Mouse (Mus musculus): ENCODE data around the gene Cplx2. TPM values are rescaled to one million over a fixed set of nuclear protein-coding genes. Genes with fewer than 3 reads are reported as not detected.

Gene Cplx2
- total RNA-seq, 1 experiment: 0.67 TPM

DNA sequence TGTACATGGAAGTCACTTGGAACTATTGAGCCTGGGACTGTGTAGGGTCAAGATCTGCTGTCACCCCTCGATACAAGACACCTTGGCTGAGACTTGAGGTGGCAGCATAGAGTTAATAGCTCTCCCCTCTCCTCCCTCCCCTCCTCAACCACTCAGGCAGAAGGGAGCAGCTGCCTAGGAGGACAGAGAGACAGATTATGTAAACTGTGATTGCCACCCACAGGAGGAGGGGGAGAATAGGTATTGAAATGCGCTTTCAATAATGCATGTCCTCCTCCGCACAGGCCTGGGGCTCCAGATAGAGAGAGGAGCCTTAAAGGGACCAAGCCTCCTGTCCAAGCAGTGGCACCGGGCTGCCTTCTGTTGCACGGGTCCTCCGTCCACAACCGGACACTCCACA lies 45.3 kb upstream of the Cplx2 start:
- Histone ChIP-seq H3K9me3 (ENCODE audit: control insufficient read depth, insufficient read depth, low read depth, low read length) (no peaks in the 10 kb centered on the region), H3K36me3 (ENCODE audit: control insufficient read depth, insufficient read depth, low read length, poor library complexity, severe bottlenecking) (no peaks in the 10 kb centered on the region), H3K9ac (ENCODE audit: insufficient read depth, low read depth, low read length, poor library complexity, severe bottlenecking) (no peak overlapping the region), H3K4me1 (ENCODE audit: control insufficient read depth in 2 of 2, insufficient read depth in 2 of 2, low read length in 2 of 2, poor library complexity in 1 of 2) (peaks cover 1 to 25% of the 10 kb centered on the region in 2 experiments; a peak in 2 of 4 replicates), H3K27ac (ENCODE audit: insufficient read depth, low read depth, low read length, poor library complexity, severe bottlenecking) (no peak overlapping the region), H3K4me3 (ENCODE audit: insufficient read depth in 1 of 2, low read depth in 1 of 2, low read length in 2 of 2, poor library complexity in 1 of 2, severe bottlenecking in 1 of 2) (no peak overlapping the region)
- in situ Hi-C loops (cut with MboI; ENCODE audit: low sequenced_read_pairs in 2 of 2, unreplicated experiment in 2 of 2): no loop called here
- DNase-seq (ENCODE audit: low read depth, low spot score): no peak
- no peak for TF ChIP-seq HCFC1 (IDR thresholded peaks at IDR 0.05; ENCODE audit: borderline replicate concordance, insufficient read depth, low read length)
- no peak for TF ChIP-seq ZNF384 (IDR thresholded peaks at IDR 0.05; ENCODE audit: low read depth, low read length)
- TF ChIP-seq ZC3H11A (IDR thresholded peaks at IDR 0.05; ENCODE audit: borderline replicate concordance, low read depth, low read length): no peak
- no peak for TF ChIP-seq MAFK (IDR thresholded peaks at IDR 0.05; ENCODE audit: insufficient read depth, low read depth, low read length)
- TF ChIP-seq CHD2 (IDR thresholded peaks at IDR 0.05; ENCODE audit: low read depth, low read length): no peak

- H3K9ac ChIP-seq (ENCODE audit: insufficient read depth, low read depth, low read length, poor library complexity, severe bottlenecking): no peak overlapping the region
- no peak overlapping the region for H3K27ac ChIP-seq (ENCODE audit: insufficient read depth, low read depth, low read length, poor library complexity, severe bottlenecking)
- TF ChIP-seq MAFK (IDR thresholded peaks at IDR 0.05; ENCODE audit: insufficient read depth, low read depth, low read length): no peak
- no peak for TF ChIP-seq CHD2 (IDR thresholded peaks at IDR 0.05; ENCODE audit: low read depth, low read length)
- TF ChIP-seq HCFC1 (IDR thresholded peaks at IDR 0.05; ENCODE audit: borderline replicate concordance, insufficient read depth, low read length): no peak
- TF ChIP-seq ZNF384 (IDR thresholded peaks at IDR 0.05; ENCODE audit: low read depth, low read length): no peak
- no peak for TF ChIP-seq ZC3H11A (IDR thresholded peaks at IDR 0.05; ENCODE audit: borderline replicate concordance, low read depth, low read length)
- peaks cover 1 to 27% of the 10 kb centered on the region in 2 experiments; a peak in 2 of 4 replicates for H3K4me1 ChIP-seq (ENCODE audit: control insufficient read depth in 2 of 2, insufficient read depth in 2 of 2, low read length in 2 of 2, poor library complexity in 1 of 2)
- DNase-seq (ENCODE audit: low read depth, low spot score): no peak
- no peaks in the 10 kb centered on the region for H3K36me3 ChIP-seq (ENCODE audit: control insufficient read depth, insufficient read depth, low read length, poor library complexity, severe bottlenecking)
- in situ Hi-C loops (cut with MboI; ENCODE audit: low sequenced_read_pairs in 2 of 2, unreplicated experiment in 2 of 2): no loop called here
- no peak overlapping the region for H3K4me3 ChIP-seq (ENCODE audit: insufficient read depth in 1 of 2, low read depth in 1 of 2, low read length in 2 of 2, poor library complexity in 1 of 2, severe bottlenecking in 1 of 2)
- H3K9me3 ChIP-seq (ENCODE audit: control insufficient read depth, insufficient read depth, low read depth, low read length): no peaks in the 10 kb centered on the region
Observed at GRCm38 (mm10) chr13:54326686-54327447, 44.3 kb upstream of the Cplx2 start.

DNA sequence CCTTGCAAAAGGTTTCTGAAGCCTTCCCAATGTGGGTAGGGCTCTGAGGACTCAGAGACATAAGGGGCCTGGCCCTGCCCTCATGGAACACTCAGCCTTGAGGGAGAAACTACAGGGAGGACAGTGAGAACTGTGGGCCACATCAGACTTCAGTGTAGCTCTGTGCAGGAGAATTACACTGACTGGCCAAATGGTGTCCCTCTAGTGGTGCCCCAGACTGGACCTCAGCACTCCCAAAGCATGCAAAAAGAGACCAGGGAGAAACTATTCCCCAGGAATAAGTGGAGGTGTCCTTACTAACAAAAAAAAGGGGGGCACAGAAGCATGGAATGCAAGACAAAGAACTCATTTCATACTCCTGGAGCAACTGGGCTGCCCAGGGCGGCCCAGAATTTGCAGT lies 43.1 kb upstream of the Cplx2 start:
- Histone ChIP-seq H3K4me1 (ENCODE audit: control insufficient read depth in 2 of 2, insufficient read depth in 2 of 2, low read length in 2 of 2, poor library complexity in 1 of 2) (peaks cover 1 to 28% of the 10 kb centered on the region in 2 experiments; a peak in 3 of 4 replicates), H3K9ac (ENCODE audit: insufficient read depth, low read depth, low read length, poor library complexity, severe bottlenecking) (no peak overlapping the region), H3K9me3 (ENCODE audit: control insufficient read depth, insufficient read depth, low read depth, low read length) (no peaks in the 10 kb centered on the region), H3K36me3 (ENCODE audit: control insufficient read depth, insufficient read depth, low read length, poor library complexity, severe bottlenecking) (no peaks in the 10 kb centered on the region), H3K4me3 (ENCODE audit: insufficient read depth in 1 of 2, low read depth in 1 of 2, low read length in 2 of 2, poor library complexity in 1 of 2, severe bottlenecking in 1 of 2) (no peak overlapping the region), H3K27ac (ENCODE audit: insufficient read depth, low read depth, low read length, poor library complexity, severe bottlenecking) (no peak overlapping the region)
- DNase-seq (ENCODE audit: low read depth, low spot score): no peak
- TF ChIP-seq ZNF384 (IDR thresholded peaks at IDR 0.05; ENCODE audit: low read depth, low read length) (no peak), CHD2 (IDR thresholded peaks at IDR 0.05; ENCODE audit: low read depth, low read length) (no peak), HCFC1 (IDR thresholded peaks at IDR 0.05; ENCODE audit: borderline replicate concordance, insufficient read depth, low read length) (no peak), ZC3H11A (IDR thresholded peaks at IDR 0.05; ENCODE audit: borderline replicate concordance, low read depth, low read length) (no peak), MAFK (IDR thresholded peaks at IDR 0.05; ENCODE audit: insufficient read depth, low read depth, low read length) (no peak)
- in situ Hi-C loops (cut with MboI; ENCODE audit: low sequenced_read_pairs in 2 of 2, unreplicated experiment in 2 of 2): no loop called here

DNA sequence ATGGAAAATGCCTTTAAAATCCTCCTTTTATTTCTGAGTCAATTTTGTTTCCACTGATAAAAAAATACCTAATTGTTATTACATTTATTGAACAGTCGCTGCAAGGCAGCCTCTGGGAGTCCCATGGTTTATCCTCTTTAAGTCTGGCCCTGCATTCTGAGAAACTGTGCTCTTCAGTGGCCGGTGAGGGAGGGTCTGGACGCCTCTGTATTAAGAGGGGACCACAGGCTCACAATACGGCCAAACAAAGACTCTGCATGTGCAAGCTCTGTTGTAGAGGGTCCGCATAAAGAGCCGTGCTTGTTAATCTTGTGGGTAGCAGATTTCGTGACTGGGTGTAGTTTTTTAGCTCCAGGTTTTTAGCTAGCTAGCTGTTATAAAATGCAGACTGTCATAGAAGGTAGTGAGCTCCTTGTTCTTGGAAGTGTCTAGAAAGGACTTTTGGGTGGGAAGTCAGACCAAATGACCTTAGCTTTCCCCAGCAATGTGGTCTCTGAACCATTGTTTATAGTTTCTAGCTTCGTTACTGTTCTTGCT lies 42.1 kb upstream of the Cplx2 start:
- Histone ChIP-seq H3K9ac (ENCODE audit: insufficient read depth, low read depth, low read length, poor library complexity, severe bottlenecking) (no peak overlapping the region), H3K4me3 (ENCODE audit: insufficient read depth in 1 of 2, low read depth in 1 of 2, low read length in 2 of 2, poor library complexity in 1 of 2, severe bottlenecking in 1 of 2) (no peak overlapping the region), H3K9me3 (ENCODE audit: control insufficient read depth, insufficient read depth, low read depth, low read length) (no peaks in the 10 kb centered on the region), H3K27ac (ENCODE audit: insufficient read depth, low read depth, low read length, poor library complexity, severe bottlenecking) (no peak overlapping the region), H3K4me1 (ENCODE audit: control insufficient read depth in 2 of 2, insufficient read depth in 2 of 2, low read length in 2 of 2, poor library complexity in 1 of 2) (peaks cover 1 to 23% of the 10 kb centered on the region in 2 experiments; a peak in 3 of 4 replicates), H3K36me3 (ENCODE audit: control insufficient read depth, insufficient read depth, low read length, poor library complexity, severe bottlenecking) (no peaks in the 10 kb centered on the region)
- no peak for DNase-seq (ENCODE audit: low read depth, low spot score)
- in situ Hi-C loops (cut with MboI; ENCODE audit: low sequenced_read_pairs in 2 of 2, unreplicated experiment in 2 of 2): no loop called here
- TF ChIP-seq ZNF384 (IDR thresholded peaks at IDR 0.05; ENCODE audit: low read depth, low read length): no peak
- no peak for TF ChIP-seq CHD2 (IDR thresholded peaks at IDR 0.05; ENCODE audit: low read depth, low read length)
- no peak for TF ChIP-seq ZC3H11A (IDR thresholded peaks at IDR 0.05; ENCODE audit: borderline replicate concordance, low read depth, low read length)
- no peak for TF ChIP-seq HCFC1 (IDR thresholded peaks at IDR 0.05; ENCODE audit: borderline replicate concordance, insufficient read depth, low read length)

All from ES-E14 (cell line).